ENCODE assay signal across 24 mouse cellular contexts in genomic region chr16:52466770-52467169, GRCm38 (mm10). TPM values are rescaled to one million over a fixed set of nuclear protein-coding genes. Genes with fewer than 3 reads are reported as not detected.
DNase-seq lines count a peak whose midpoint lies in the region; ATAC-seq and TF ChIP-seq lines count a peak whose summit lies in the region.
"Had no signal": no experiment of that assay in that cellular context is flagged by ENCODE, and none has a peak within 500 bp of the region (broad histone marks: within the 10 kb centered on the region; RNA-seq: fewer than 3 reads in every experiment).

No protein-coding gene starts in this region.

- H3K9ac ChIP-seq in embryonic facial prominence, embryonic 14.5 days (ENCODE audit: low read depth, low read length), result no peak overlapping the region
- no peak overlapping the region for H3K9ac ChIP-seq in kidney, embryonic 15.5 days
- no peak overlapping the region for H3K9ac ChIP-seq in kidney, postnatal 0 days (ENCODE audit: low read depth, low read length)
- H3K9ac ChIP-seq: embryonic facial prominence, embryonic 13.5 days; forebrain, embryonic 13.5 days; forebrain, embryonic 15.5 days; forebrain, postnatal 0 days had no signal

- H3K4me1 ChIP-seq in embryonic facial prominence, embryonic 14.5 days (ENCODE audit: control insufficient read depth, insufficient read depth, low read length), result no peaks in the 10 kb centered on the region
- no peaks in the 10 kb centered on the region for H3K4me1 ChIP-seq in embryonic facial prominence, embryonic 10.5 days
- H3K4me1 ChIP-seq in kidney, embryonic 15.5 days, result no peaks in the 10 kb centered on the region
- no peaks in the 10 kb centered on the region for H3K4me1 ChIP-seq in kidney, postnatal 0 days (replicated peaks; ENCODE audit: insufficient read depth, low read length)
- H3K4me1 ChIP-seq: embryonic facial prominence, embryonic 13.5 days; forebrain, embryonic 13.5 days; forebrain, embryonic 15.5 days had no signal

- TF ChIP-seq CTCF in kidney, postnatal 0 days (IDR thresholded peaks at IDR 0.05; ENCODE audit: low read depth), result no peak

- H3K4me2 ChIP-seq in embryonic facial prominence, embryonic 14.5 days (ENCODE audit: low read depth, low read length), result no peak overlapping the region
- no peak overlapping the region for H3K4me2 ChIP-seq in kidney, embryonic 15.5 days
- H3K4me2 ChIP-seq in kidney, postnatal 0 days (ENCODE audit: low read length), result no peak overlapping the region
- H3K4me2 ChIP-seq: embryonic facial prominence, embryonic 13.5 days; forebrain, embryonic 13.5 days; forebrain, embryonic 15.5 days had no signal

- DNase-seq in embryonic facial prominence, embryonic 14.5 days (ENCODE audit: low spot score), result peak; percentile 45
- DNase-seq in embryonic facial prominence, embryonic 10.5 days (ENCODE audit: low spot score), result no peak
- DNase-seq in kidney, adult 11 months, result no peak
- peak; percentile 83 for DNase-seq in kidney, postnatal 0 days (ENCODE audit: low spot score)
- DNase-seq in kidney, postnatal 36 days, result no peak
- DNase-seq: adrenal gland, adult 8-10 months; adrenal gland, postnatal 14 days; adrenal gland, postnatal 36 days; B cell, adult 2 months; cerebellum, adult 11-12 months; cerebellum, adult 2 months; cerebellum, adult 9-10 months; cerebellum, postnatal 10 days; cerebellum, postnatal 25 days; forebrain, postnatal 0 days had no signal

- H3K4me3 ChIP-seq in embryonic facial prominence, embryonic 14.5 days (ENCODE audit: low read depth, low read length), result no peak overlapping the region
- H3K4me3 ChIP-seq in embryonic facial prominence, embryonic 10.5 days, result no peak overlapping the region
- no peak overlapping the region for H3K4me3 ChIP-seq in kidney, embryonic 15.5 days (replicated peaks)
- no peak overlapping the region for H3K4me3 ChIP-seq in kidney, postnatal 0 days (replicated peaks; ENCODE audit: low read depth, low read length)
- H3K4me3 ChIP-seq: embryonic facial prominence, embryonic 13.5 days; forebrain, embryonic 13.5 days; forebrain, embryonic 15.5 days had no signal

- no peaks in the 10 kb centered on the region for H3K27me3 ChIP-seq in embryonic facial prominence, embryonic 14.5 days (replicated peaks; ENCODE audit: control insufficient read depth, insufficient read depth, low read length)
- H3K27me3 ChIP-seq in embryonic facial prominence, embryonic 10.5 days (replicated peaks; ENCODE audit: low read depth, poor library complexity, severe bottlenecking), result no peaks in the 10 kb centered on the region
- no peaks in the 10 kb centered on the region for H3K27me3 ChIP-seq in kidney, embryonic 15.5 days
- no peaks in the 10 kb centered on the region for H3K27me3 ChIP-seq in kidney, postnatal 0 days (ENCODE audit: insufficient read depth, low read length)
- H3K27me3 ChIP-seq: CH12.LX; embryonic facial prominence, embryonic 13.5 days; forebrain, embryonic 13.5 days; forebrain, embryonic 15.5 days had no signal

- H3K36me3 ChIP-seq in embryonic facial prominence, embryonic 14.5 days (ENCODE audit: control insufficient read depth, insufficient read depth, low read length), result no peaks in the 10 kb centered on the region
- no peaks in the 10 kb centered on the region for H3K36me3 ChIP-seq in embryonic facial prominence, embryonic 10.5 days (replicated peaks)
- H3K36me3 ChIP-seq in kidney, embryonic 15.5 days, result no peaks in the 10 kb centered on the region
- no peaks in the 10 kb centered on the region for H3K36me3 ChIP-seq in kidney, postnatal 0 days (ENCODE audit: insufficient read depth, low read length)
- H3K36me3 ChIP-seq: embryonic facial prominence, embryonic 13.5 days; forebrain, embryonic 15.5 days; G1E had no signal

- WGBS in embryonic facial prominence, embryonic 14.5 days, result 71% methylated on average over 6 of the region's 6 CpGs
- 82% methylated on average over 6 of the region's 6 CpGs for WGBS in embryonic facial prominence, embryonic 10.5 days
- WGBS in kidney, embryonic 15.5 days, result 33% methylated on average over 6 of the region's 6 CpGs
- WGBS in kidney, postnatal 0 days, result 29% methylated on average over 6 of the region's 6 CpGs

- no peak overlapping the region for H3K27ac ChIP-seq in embryonic facial prominence, embryonic 14.5 days (replicated peaks; ENCODE audit: low read depth, low read length)
- no peak overlapping the region for H3K27ac ChIP-seq in embryonic facial prominence, embryonic 10.5 days (replicated peaks)
- 0 out of 2 replicates have a peak overlapping the region, but pooled peaks have one; percentile 66 for H3K27ac ChIP-seq in kidney, embryonic 15.5 days
- no peak overlapping the region for H3K27ac ChIP-seq in kidney, postnatal 0 days
- H3K27ac ChIP-seq: embryonic facial prominence, embryonic 13.5 days; forebrain, embryonic 13.5 days; forebrain, embryonic 15.5 days had no signal

- H3K9me3 ChIP-seq in embryonic facial prominence, embryonic 14.5 days (ENCODE audit: control insufficient read depth, low read length), result no peaks in the 10 kb centered on the region
- no peaks in the 10 kb centered on the region for H3K9me3 ChIP-seq in embryonic facial prominence, embryonic 10.5 days
- no peaks in the 10 kb centered on the region for H3K9me3 ChIP-seq in kidney, embryonic 15.5 days (replicated peaks)
- H3K9me3 ChIP-seq in kidney, postnatal 0 days (replicated peaks; ENCODE audit: low read length), result no peaks in the 10 kb centered on the region
- H3K9me3 ChIP-seq: embryonic facial prominence, embryonic 13.5 days; forebrain, embryonic 13.5 days; forebrain, embryonic 15.5 days had no signal

- ATAC-seq in embryonic facial prominence, embryonic 14.5 days (ENCODE audit: low read depth), result no peak
- peak; percentile 92 for ATAC-seq in kidney, embryonic 15.5 days (replicated peaks; ENCODE audit: low FRiP score)
- ATAC-seq in kidney, postnatal 0 days (replicated peaks; ENCODE audit: low FRiP score, low read depth), result peak; percentile 52; the same call in 1 of the 2 replicates
- ATAC-seq: activated CD4-positive, CD25-positive, alpha-beta regulatory T cell, adult 4 months; CD4-positive, CD25-positive, alpha-beta regulatory T cell, adult 4 months; forebrain, embryonic 13.5 days; forebrain, embryonic 15.5 days; forebrain, postnatal 0 days; Patski had no signal

RNA-seq across cellular contexts. Expression of gene Alcam, which starts 12.9 kb away (rescaled TPM):
- polyA plus RNA-seq in embryonic facial prominence, embryonic 14.5 days (2014; fragmentation: Nextera tagmentation; extraction: Ambion mirVana), result 63.7 and 73.5 TPM in 2 replicates
- 5.1 and 5.4 TPM in 2 replicates for polyA plus RNA-seq in embryonic facial prominence, embryonic 10.5 days (2016; fragmentation: Nextera tagmentation; extraction: Ambion mirVana)
- 55.8 and 57.9 TPM in 2 replicates for polyA plus RNA-seq in kidney, embryonic 15.5 days (2015; fragmentation: Nextera tagmentation; extraction: Ambion mirVana)
- 57.7 and 61.7 TPM in 2 replicates for polyA plus RNA-seq in kidney, postnatal 0 days (2015; fragmentation: Nextera tagmentation; extraction: Ambion mirVana)
- polyA plus RNA-seq: G1E had no signal

Comparison
In these comparisons a context has a peak if more than half of its experiments do, and no peak if none do; other contexts are left out.
1. DNase-seq: peak in embryonic facial prominence, embryonic 14.5 days (single experiment) and kidney, postnatal 0 days (single experiment); none in embryonic facial prominence, embryonic 10.5 days (single experiment), kidney, adult 11 months (single experiment) and kidney, postnatal 36 days (0 of 2).